Mouse (Mus musculus) lung, adult 2 months (tissue): ENCODE results near the gene Mfsd12.

ENCODE experiments used
- CTCF ChIP-seq: fragments of 200-500 bp; IDR thresholded peaks from 2 replicates; pipeline ENCODE4 v1.5.1; 2011; ENCODE audit warnings: mild to moderate bottlenecking, low read length, control low read depth; ENCODE audit not compliant: insufficient read depth
- POLR2A ChIP-seq: fragments of 200-500 bp; IDR thresholded peaks from 2 replicates; pipeline ENCODE4 v1.6.1; 2011; ENCODE audit warnings: low read depth, mild to moderate bottlenecking, control low read depth, low read length, borderline replicate concordance; ENCODE audit errors: extremely low read depth

DNA sequence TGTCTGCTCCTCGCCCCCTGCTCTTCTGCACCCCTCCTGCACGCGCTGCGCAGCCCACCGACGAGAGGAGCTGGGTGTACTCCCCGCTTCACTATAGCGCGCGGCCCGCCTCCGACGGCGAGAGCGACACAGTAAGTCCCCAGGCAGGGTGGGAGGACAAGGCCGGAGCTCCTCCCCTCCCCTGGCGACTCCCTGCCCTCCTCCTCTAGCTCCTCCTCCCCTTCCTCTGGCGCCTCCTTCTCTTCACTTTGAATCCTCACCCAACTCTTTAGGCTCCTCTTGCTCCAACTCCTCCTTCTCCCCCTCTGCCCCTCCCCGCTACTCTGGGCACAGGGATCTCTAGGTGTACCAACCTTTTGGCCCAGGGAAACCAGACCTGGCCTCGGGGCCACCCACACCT, 40.0 kb upstream of the Mfsd12 start:
- no peak for TF ChIP-seq CTCF
- no peak for TF ChIP-seq POLR2A
